ENCODE assay signal across 8 mouse cellular contexts in genomic region chr11:16514221-16514620, GRCm38 (mm10). TPM values are rescaled to one million over a fixed set of nuclear protein-coding genes. Genes with fewer than 3 reads are reported as not detected.
DNase-seq lines count a peak whose midpoint lies in the region; ATAC-seq lines count a peak whose summit lies in the region.
"Not testable (repeated sequence)": the region's sequence is repeated elsewhere in the genome, so short reads cannot be mapped to it uniquely, and the experiment has no call there.

No protein-coding gene starts in this region.

- not testable (repeated sequence) for H3K27ac ChIP-seq in heart, embryonic 13.5 days (replicated peaks); kidney, embryonic 16.5 days (ENCODE audit: low read length); liver, embryonic 12.5 days; liver, embryonic 15.5 days (replicated peaks)

- not testable (repeated sequence) for H3K9ac ChIP-seq in heart, embryonic 13.5 days; kidney, embryonic 16.5 days (replicated peaks; ENCODE audit: low read length); liver, embryonic 12.5 days; liver, embryonic 15.5 days

- not testable (repeated sequence) for H3K27me3 ChIP-seq in heart, embryonic 13.5 days (replicated peaks); kidney, embryonic 16.5 days (ENCODE audit: insufficient read depth, low read length); liver, embryonic 12.5 days (replicated peaks); liver, embryonic 15.5 days

- H3K4me1 ChIP-seq in heart, embryonic 13.5 days; kidney, embryonic 16.5 days (ENCODE audit: insufficient read depth, low read length); liver, embryonic 12.5 days; liver, embryonic 15.5 days (replicated peaks): not testable (repeated sequence)

- peak; percentile 68 for ATAC-seq in erythroid progenitor cell, adult 5-6 weeks (replicated peaks; ENCODE audit: low FRiP score, poor library complexity, severe bottlenecking)
- not testable (repeated sequence) for ATAC-seq in heart, embryonic 13.5 days (ENCODE audit: extremely low read depth, insufficient number of reproducible peaks, low FRiP score, low TSS enrichment)
- peak; percentile 54; the same call in 1 of the 2 replicates for ATAC-seq in kidney, embryonic 16.5 days (ENCODE audit: low FRiP score, low TSS enrichment)
- ATAC-seq in liver, embryonic 12.5 days: peak; percentile 83
- ATAC-seq in liver, embryonic 15.5 days (ENCODE audit: insufficient read depth): peak; percentile 49; the same call in 1 of the 2 replicates
- peak; percentile 35; the same call in 1 of the 2 replicates for ATAC-seq in megakaryocyte-erythroid progenitor cell, adult 5-6 weeks (replicated peaks; ENCODE audit: low FRiP score, low TSS enrichment, poor library complexity, severe bottlenecking)

- H3K4me2 ChIP-seq in heart, embryonic 13.5 days: peak overlapping the region; percentile 30; the same call in 1 of the 2 replicates
- H3K4me2 ChIP-seq in kidney, embryonic 16.5 days (replicated peaks; ENCODE audit: low read depth, low read length); liver, embryonic 12.5 days; liver, embryonic 15.5 days: not testable (repeated sequence)

- H3K4me3 ChIP-seq in heart, embryonic 13.5 days; kidney, embryonic 16.5 days (ENCODE audit: low read length); liver, embryonic 12.5 days; liver, embryonic 15.5 days (replicated peaks): not testable (repeated sequence)

- 41% methylated on average over 23 of the region's 23 CpGs for WGBS in heart, embryonic 13.5 days
- WGBS in kidney, embryonic 16.5 days: 55% methylated on average over 23 of the region's 23 CpGs
- 48% methylated on average over 23 of the region's 23 CpGs for WGBS in liver, embryonic 12.5 days (ENCODE audit: insufficient replicate concordance)
- WGBS in liver, embryonic 15.5 days (ENCODE audit: insufficient replicate concordance): 49% methylated on average over 23 of the region's 23 CpGs

- H3K36me3 ChIP-seq in heart, embryonic 13.5 days; kidney, embryonic 16.5 days (ENCODE audit: insufficient read depth, low read length); liver, embryonic 12.5 days; liver, embryonic 15.5 days (replicated peaks): not testable (repeated sequence)

- H3K9me3 ChIP-seq in heart, embryonic 13.5 days; kidney, embryonic 16.5 days (ENCODE audit: low read length); liver, embryonic 12.5 days (replicated peaks); liver, embryonic 15.5 days (replicated peaks): not testable (repeated sequence)

- peak; percentile 11 for DNase-seq in R1 (ENCODE audit: low read depth, low spot score)
- DNase-seq in gastrocnemius, postnatal 25 days: peak; percentile 38

RNA-seq across cellular contexts. Expression of gene Sec61g, which starts 5.9 kb away (rescaled TPM):
- total RNA-seq in erythroid progenitor cell, adult 5-6 weeks (2015; ENCODE audit: low replicate concordance): 12.6 and 36.8 TPM in 2 replicates
- total RNA-seq in erythroid progenitor cell, adult 5-6 weeks (2017; ENCODE audit: low replicate concordance): 30.5 and 33.2 TPM in 2 replicates
- total RNA-seq in gastrocnemius, postnatal 25 days (2021): 1 to 10 TPM; 2.2 to 3.6 TPM
- polyA plus RNA-seq in heart, embryonic 13.5 days (2015; fragmentation: Nextera tagmentation; extraction: Ambion mirVana): 30.5 and 31.4 TPM in 2 replicates
- 30.0 and 30.3 TPM in 2 replicates for polyA plus RNA-seq in kidney, embryonic 16.5 days (2015; fragmentation: Nextera tagmentation; extraction: Ambion mirVana)
- polyA plus RNA-seq in liver, embryonic 12.5 days (2016; fragmentation: Nextera tagmentation; extraction: Ambion mirVana): 37.7 and 38.8 TPM in 2 replicates
- polyA plus RNA-seq in liver, embryonic 15.5 days (2015; fragmentation: Nextera tagmentation; extraction: Ambion mirVana): 25.4 and 33.2 TPM in 2 replicates
- 23.5 and 41.1 TPM in 2 replicates for total RNA-seq in megakaryocyte-erythroid progenitor cell, adult 5-6 weeks (2014; fragmentation: Nextera tagmentation)
- 13.9 and 19.4 TPM in 2 replicates for total RNA-seq in megakaryocyte-erythroid progenitor cell, adult 5-6 weeks (2017)
